Mouse (Mus musculus) layer of hippocampus, adult 18-20 months (tissue): ENCODE data around the gene March9. TPM values are rescaled to one million over a fixed set of nuclear protein-coding genes. Genes with fewer than 3 reads are reported as not detected.
"Not testable (repeated sequence)": the region's sequence is repeated elsewhere in the genome, so short reads cannot be mapped to it uniquely, and the experiment has no call there.

Experiments
- DNase-seq, 2 experiments: peaks; one replicate each; pipeline ENCODE4 v3.0.0; 2022; ENCODE audit warnings: low spot score in 2 of 2
- total RNA-seq, 2 experiments: library from RNA; stranded (reverse); gene quantifications; 2 replicates each; pipeline ENCODE4 v1.2.3; 2021

The March9 gene
- total RNA-seq, 2 experiments from 2014 or later: 20.5 to 21.9 TPM

DNA sequence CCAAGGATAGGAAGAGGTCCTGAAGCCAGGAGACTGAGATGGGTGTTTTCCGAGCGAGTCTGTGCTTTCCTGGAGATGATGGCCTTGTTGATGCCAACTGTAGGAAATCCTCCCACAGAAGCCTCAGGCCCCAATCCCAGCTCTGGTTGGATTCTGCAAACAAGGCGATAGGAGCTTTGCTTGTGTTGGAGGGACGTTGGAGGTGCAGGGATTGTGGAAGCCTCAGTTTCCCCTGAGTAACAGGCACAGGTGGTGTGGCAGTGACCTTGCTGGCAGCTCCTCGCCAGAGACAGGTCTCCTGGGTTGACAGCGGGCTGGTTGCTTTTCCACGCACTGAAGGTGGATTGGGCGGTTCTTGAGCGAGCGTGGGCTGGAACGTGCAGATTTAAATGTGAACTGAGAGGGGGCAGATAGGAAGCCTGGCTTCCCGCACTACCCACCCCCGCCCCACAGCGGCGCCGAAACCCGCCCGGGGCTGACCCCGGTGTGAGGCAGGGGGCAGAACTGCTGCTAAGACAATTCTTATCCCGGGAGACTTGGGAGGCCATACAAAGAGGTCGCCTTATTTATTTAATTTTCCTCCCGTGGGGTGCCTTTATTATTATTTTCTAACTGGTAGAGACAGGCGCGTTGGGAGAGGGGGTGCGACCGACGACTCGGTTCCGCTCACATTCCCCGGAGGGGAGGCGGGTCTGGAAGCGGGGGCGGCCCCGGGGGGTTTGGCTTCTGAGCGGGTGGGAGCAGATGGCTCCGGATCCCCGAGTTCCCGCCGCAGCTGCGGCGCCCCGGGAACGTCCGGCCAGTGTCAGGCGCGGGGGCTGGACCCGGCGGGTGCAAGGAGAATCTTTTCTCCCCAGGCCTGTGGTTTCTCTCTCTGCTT, 21.2 kb upstream of the March9 start:
- DNase-seq: peak in 1 of 2 experiments; percentile 80

GRCm38 (mm10) chr10:127079665-127080391, 19.8 kb upstream of the March9 start:
- no peak for DNase-seq

DNA sequence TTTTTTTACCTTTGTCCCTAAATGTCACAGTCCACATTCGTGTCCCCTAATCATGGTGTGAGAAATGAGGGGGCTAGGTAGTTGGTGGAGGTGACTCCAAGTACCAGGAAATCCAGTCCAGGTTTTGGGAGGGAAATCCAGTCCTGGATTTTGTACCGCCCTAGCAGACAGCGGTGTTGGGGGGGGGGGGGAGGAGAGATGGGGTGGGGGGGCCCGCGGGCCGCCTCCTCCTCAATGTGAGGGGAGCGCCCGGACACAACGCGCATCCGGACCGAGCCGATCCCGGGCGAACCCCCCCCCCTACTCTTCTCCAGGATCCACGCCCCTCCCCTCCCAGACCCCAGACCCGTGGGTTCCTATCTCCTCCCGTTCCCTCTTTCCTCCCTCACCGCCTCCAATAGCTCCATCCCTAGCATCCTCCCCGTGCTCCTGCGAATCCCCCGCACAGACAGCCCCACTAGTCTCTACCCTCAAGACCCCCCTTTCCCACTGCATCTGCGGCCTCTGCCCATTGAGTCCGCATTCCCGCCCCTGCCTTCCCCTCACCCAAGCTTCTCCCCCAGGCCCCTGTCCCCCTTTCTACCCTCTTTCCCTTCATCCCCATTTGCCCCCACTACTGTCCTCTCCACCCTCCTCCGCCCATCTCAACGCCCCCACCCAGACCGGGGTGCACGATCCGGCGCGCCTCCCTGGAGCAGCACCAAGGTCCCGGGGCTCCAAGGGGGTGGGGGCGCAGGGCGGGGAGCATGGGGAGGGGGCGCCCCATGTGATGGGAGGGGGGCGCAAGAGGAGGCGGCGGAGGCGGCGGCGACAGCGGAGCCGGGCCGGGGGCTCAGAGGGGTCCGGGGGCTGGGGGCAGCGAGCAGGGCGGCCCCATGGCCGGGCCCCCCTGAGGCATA, 18.9 kb upstream of the March9 start:
- DNase-seq: peak in 1 of 2 experiments; percentile 80

GRCm38 (mm10) chr10:127078001-127078676, 18.2 kb upstream of the March9 start:
- DNase-seq: peak in 1 of 2 experiments; percentile 77

DNA sequence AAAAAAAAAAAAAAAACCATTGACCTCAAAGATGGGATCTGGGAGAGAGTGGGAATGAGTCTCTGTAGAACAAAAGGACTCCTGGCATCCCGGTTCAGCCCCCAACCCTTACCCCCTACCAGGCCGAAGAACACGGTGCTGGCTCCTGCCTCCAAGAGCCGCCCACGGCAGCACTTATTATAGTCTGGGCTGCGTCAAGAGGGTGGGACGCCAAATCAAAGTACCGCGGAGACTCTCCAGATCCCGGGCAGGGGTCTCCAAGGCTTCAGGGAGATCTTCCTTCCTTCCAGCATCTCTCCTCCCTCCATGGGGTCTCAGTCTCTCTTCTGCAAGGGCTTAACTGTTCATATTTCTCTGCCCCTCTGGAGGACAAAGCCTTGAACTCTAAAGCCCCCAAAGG, 17.5 kb upstream of the March9 start:
- DNase-seq: no peak

- no peak for DNase-seq
Observed at GRCm38 (mm10) chr10:127076082-127076481, 16.1 kb upstream of the March9 start.

GRCm38 (mm10) chr10:127075651-127076050, 15.7 kb upstream of the March9 start:
- DNase-seq: no peak

DNA sequence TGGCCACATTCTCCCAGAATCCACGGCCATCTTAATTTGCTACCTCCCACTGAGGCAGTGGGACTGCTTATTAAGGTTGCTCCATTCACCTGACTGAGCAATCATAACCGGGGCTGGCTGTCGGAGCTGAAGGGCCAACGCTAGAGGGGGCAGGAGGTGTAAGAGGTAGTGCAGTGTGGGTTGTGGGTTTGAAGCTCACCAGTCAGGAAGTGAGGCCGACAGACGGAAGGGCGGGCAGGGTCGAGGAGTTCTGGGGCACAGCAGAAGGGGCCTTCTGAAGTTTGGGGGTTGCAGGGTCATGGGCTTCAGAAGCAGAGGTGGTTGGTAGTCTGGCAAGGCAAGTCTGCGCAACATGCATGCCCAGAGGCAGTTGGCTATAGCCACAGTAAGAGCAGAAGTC, 15.1 kb upstream of the March9 start, which contains the start of gene Agap2:
Gene Agap2 (plus strand): TSS at position 205 of the 400 bp plus-strand sequence.
- no peak for DNase-seq

- no peak for DNase-seq
Observed at GRCm38 (mm10) chr10:127073981-127074380, 14.0 kb upstream of the March9 start.

DNA sequence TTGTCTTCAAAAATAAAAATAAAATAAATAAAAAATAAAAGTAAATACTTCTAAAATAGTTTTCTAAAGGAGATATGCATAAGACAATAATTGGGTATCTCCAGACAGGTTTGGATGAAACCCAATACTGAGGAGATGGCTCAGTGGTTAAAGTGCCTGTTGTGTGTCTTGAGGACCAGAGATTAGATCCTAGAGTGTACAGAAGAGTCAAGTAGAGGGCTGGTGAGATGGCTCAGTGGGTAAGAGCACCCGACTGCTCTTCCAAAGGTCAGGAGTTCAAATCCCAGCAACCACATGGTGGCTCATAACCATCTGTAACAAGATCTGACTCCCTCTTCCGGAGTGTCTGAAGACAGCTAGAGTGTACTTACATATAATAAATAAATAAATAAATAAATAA, 13.0 kb upstream of the March9 start:
- DNase-seq: not testable (repeated sequence)

DNA sequence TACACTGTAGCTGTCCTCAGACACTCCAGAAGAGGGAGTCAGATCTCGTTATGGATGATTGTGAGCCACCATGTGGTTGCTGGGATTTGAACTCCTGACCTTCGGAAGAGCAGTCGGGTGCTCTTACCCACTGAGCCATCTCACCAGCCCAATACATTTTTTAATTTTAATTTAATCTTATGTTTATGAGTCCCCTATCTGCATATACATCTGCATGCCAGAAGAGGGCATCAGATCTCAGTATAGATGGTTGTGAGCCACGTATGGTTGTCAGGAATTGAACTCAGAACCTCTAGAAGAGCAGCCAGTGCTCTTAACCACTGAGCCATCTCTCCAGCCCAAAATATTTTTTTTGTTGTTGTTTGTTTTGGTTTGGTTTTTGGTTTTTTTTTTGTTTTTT, 12.3 kb upstream of the March9 start:
- DNase-seq: not testable (repeated sequence)

DNA sequence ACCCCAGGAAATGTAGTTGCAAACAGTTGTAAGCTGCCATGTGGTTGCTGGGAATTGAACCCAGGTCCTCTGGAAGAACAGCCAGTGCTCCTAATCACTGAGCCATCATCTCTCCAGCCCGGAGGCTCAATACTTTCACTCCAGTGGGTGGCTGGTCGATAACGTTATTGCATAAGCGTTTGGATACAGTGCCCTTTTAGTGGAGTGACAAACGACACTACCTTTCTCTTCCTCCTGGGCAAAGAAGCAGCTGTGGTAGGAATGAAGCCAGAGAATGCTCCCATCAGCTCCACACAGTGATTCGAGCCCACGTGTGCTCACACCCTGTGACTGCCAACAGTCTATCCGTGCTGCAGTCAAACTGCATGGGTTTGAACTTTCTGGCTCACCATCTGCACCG, 11.2 kb upstream of the March9 start:
- no peak for DNase-seq

DNA sequence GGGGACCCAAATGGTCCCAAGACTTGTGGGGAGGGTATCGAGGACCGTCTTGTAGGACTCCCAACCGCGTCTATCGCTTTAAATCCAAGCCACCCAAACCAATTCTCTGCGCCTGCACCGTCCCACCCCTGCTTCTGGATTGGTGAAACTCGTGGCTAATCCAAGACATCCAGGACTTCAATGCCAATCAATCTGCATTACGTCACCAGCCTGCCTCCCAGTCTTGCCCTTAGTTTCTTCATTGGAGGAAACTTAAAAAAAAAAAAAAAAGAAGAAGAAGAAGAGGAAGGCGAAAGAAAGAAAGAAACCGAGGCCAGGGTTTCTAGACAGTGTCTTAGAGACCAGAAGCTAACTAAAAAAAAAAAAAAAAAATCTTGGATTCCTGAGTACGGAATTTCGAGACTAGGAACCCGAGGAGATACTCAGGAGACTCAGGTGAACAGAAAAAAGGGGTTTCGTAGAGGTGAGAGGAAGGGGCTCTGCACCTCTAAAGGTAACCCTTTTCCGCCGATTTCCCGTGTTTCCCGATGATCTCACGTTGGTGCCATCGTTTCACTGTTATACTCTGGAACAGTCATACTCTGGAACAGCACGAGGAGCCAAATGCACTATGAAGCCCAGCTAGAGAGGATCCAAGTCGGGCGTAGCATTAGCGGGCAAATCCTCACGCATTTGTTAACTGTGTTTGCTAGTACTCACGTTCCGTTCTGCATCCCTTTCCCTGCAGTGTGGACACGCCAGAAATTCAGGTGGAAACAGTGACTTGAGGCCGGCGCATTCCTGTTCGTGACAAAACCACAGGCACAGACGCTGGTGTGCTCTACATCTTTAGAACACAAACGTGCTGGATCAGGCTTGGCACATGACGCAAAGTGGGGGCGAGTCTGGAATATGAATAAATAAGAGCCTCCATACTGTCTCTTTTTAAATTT, 10.5 kb upstream of the March9 start, which contains the start of gene Tspan31:
Gene Tspan31 (minus strand): TSS at position 75 of the 932 bp plus-strand sequence.
- DNase-seq: peak; percentile 91 to 97

DNA sequence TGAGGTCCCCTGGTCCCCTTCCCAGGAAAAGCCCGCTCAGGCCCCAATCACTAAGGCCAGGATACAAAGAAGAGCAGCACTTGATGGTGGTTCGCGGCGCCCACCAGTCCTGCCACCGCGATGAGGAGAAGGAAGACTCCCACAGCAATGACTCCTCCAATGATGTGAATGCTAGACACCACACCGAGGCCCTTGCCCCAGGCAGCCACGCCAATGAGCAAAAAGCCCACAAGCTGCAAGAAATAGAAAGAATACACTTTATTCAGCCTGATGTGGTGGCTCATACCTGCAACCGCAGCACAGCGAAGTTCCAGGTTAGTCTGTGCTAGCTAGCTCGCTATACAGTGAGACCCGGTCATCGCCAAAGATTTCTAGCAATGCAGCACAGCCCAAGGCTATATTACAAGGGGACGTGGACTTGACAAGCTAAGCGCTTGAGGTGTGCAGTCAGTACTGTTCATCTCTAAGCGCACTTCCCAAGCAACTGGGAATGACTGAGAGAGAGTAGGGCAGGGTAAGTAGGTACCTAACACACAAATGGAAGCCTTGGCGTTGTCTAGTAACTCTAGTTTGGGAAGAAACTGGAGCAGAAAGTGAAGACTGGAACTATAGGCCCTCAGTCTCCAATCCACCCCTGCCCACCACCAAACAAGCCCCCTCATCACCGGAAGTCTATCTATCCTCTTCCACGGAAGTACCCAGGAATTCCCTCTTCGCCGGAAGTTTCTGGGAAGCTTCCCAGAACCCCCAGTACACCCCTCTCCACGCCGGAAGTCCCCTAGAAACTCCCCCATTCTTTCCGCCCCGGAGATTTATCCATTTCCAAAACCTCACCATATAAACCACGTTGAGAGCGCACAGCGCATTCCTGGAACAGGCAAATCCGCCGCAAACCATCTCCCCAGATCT, 9.6 kb upstream of the March9 start:
- DNase-seq: no peak

- no peak for DNase-seq
Observed at GRCm38 (mm10) chr10:127068360-127069038, 8.5 kb upstream of the March9 start.

GRCm38 (mm10) chr10:127066519-127067018, 6.6 kb upstream of the March9 start:
- no peak for DNase-seq

- no peak for DNase-seq
Observed at GRCm38 (mm10) chr10:127065981-127066380, 6.0 kb upstream of the March9 start.
